Mouse (Mus musculus): Measurements from ENCODE around the gene Rnf227. TPM values are rescaled to one million over a fixed set of nuclear protein-coding genes. Genes with fewer than 3 reads are reported as not detected.
A peak's percentile ranks its signal among the peaks of the same experiment; 100 is the strongest.

The Rnf227 gene
- polyA plus RNA-seq, 2 experiments = 12.2 to 13.6 TPM

DNA sequence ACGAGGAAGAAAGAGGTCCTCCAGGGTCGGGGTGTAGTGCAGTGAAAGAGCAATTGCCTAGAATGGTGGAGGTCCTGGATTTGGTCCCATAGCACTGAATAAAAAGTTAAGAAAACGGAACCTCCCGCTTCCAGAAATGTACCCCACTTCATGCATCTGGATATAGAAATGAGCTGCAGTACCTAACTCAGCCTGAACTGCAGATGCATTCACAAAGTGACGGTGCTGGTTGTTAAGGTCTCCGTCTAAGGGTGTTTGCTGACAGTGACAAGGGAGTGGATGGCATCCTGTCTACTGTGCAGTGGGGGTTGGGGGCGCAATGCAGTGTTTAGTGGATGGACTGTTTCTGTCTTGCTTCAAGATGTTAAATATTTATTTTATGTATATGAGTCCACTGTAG is 46.5 kb downstream of the Rnf227 start:
- Histone ChIP-seq H3K4me3 (replicated peaks; ENCODE audit: low read length) (no peak overlapping the region), H3K4me2 (replicated peaks; ENCODE audit: low read depth, low read length, severe bottlenecking) (no peak overlapping the region), H3K9me3 (ENCODE audit: control insufficient read depth, low read length) (no peaks in the 10 kb centered on the region), H3K27me3 (ENCODE audit: control insufficient read depth, insufficient read depth, low read length) (no peaks in the 10 kb centered on the region), H3K36me3 (ENCODE audit: control insufficient read depth, insufficient read depth, low read length) (no peaks in the 10 kb centered on the region), H3K27ac (replicated peaks; ENCODE audit: low read depth, low read length) (no peak overlapping the region), H3K9ac (ENCODE audit: low read depth, low read length, severe bottlenecking) (no peak overlapping the region), H3K4me1 (ENCODE audit: control insufficient read depth, insufficient read depth, low read length) (peaks cover 3% of the 10 kb centered on the region; the same call in 1 of the 2 replicates)
- 75% methylated on average over 7 of the region's 7 CpGs for WGBS
- TF ChIP-seq POLR2A (IDR thresholded peaks at IDR 0.05; ENCODE audit: borderline replicate concordance, extremely low read depth, insufficient read depth, insufficient read length) = no peak
- DNase-seq (ENCODE audit: low spot score) (no peak), ATAC-seq (ENCODE audit: low FRiP score, low read depth) (no peak)

DNA sequence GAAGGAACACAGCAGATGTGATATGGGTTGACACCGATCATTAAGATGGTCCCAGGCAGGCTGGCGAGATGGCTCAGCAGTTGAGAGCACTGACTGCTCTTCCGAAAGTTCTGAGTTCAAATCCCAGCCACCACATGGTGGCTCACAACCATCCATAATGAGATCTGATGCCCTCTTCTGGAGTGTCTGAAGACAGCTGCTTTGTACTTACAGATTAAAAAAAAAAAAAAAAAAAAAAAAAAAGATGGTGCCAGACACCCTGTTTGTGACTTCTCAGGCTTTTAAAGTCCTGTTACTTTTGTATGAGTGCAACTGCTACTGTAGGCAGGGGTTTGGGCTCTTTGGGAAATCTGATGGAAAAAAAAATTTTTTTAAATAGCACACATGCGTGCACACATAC is 48.4 kb downstream of the Rnf227 start:
- DNase-seq (ENCODE audit: low spot score) (no peak), ATAC-seq (ENCODE audit: low FRiP score, low read depth) (no peak)
- no peaks in the 10 kb centered on the region for H3K36me3 ChIP-seq (ENCODE audit: control insufficient read depth, insufficient read depth, low read length)
- H3K4me3 ChIP-seq (replicated peaks; ENCODE audit: low read length) = no peak overlapping the region
- H3K27ac ChIP-seq (replicated peaks; ENCODE audit: low read depth, low read length) = no peak overlapping the region
- 97% methylated on average over 4 of the region's 4 CpGs for WGBS
- no peak overlapping the region for H3K9ac ChIP-seq (ENCODE audit: low read depth, low read length, severe bottlenecking)
- no peak for TF ChIP-seq POLR2A (IDR thresholded peaks at IDR 0.05; ENCODE audit: borderline replicate concordance, extremely low read depth, insufficient read depth, insufficient read length)
- 0 out of 2 replicates have a peak, but pooled peaks cover 3% of the 10 kb centered on the region for H3K4me1 ChIP-seq (ENCODE audit: control insufficient read depth, insufficient read depth, low read length)
- no peak overlapping the region for H3K4me2 ChIP-seq (replicated peaks; ENCODE audit: low read depth, low read length, severe bottlenecking)
- no peaks in the 10 kb centered on the region for H3K27me3 ChIP-seq (ENCODE audit: control insufficient read depth, insufficient read depth, low read length)
- no peaks in the 10 kb centered on the region for H3K9me3 ChIP-seq (ENCODE audit: control insufficient read depth, low read length)

DNA sequence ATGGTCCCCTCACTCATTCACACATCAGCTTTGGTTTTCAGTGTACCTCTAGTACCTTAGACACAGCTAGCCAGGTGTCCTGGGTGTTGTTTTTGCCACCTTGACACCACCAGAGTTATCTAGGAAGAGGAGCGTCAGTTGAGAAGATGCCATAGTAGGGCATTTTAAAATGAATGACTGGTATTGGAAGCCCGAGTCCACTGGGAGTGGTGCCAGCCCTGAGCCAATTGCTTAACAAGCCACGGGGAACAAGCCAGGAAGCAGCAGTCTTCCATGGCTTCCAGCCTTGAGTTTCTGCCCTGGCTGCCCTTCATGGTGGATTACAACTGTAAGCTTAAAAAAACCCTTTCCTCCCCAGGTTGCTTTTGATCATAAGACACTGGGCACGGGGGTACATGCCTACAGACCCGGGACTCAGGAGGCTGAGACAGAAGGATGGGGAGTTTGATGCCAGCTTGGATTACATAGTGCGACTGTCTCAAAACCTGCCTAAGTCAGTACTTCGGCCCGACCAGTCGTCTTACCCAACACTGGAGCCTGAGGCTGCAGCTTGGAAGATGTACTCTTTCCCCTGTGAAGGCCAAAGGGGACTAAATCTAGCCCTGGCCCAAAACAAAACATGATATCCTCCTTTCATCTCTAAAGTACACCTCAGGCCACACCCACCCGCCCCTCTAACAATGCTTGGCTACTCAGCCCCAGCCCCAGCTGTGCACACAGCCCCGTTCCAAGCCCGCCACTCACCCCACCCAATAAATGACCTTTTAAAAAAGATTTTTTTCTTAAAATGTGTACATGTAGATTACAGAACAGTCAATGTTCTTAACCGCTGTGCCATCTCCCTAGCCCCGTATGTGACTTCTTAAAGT is 49.5 kb downstream of the Rnf227 start:
- Histone ChIP-seq H3K4me2 (replicated peaks; ENCODE audit: low read depth, low read length, severe bottlenecking) (no peak overlapping the region), H3K27ac (replicated peaks; ENCODE audit: low read depth, low read length) (no peak overlapping the region)

DNA sequence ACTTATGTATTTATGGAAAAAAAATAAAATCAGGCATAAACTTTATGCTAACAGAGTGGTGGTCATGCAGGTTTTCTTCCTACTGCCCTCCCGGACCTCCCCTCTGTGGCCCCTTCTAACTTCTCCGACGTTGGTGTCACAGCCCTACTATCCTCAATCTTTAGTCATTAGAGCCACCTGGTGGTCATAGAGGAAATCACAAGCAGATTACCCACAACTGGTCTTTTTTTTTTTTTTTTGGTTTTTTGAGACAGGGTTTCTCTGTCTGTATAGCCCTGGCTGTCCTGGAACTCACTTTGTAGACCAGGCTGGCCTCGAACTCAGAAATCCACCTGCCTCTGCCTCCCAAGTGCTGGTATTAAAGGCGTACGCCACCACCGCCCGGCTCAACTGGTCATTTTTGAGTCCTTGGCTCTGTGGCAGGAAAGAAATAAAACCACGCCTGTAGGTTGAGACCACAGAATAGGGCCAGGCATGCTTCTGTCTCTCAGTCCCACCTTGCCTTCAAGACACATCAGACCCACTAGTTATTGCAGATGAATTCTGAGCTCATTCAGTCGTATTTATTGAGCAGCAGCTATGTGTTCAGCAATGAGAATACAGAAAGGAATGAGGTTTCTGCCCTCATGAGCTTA is 50.3 kb downstream of the Rnf227 start:
- ATAC-seq (ENCODE audit: low FRiP score, low read depth) = peak; percentile 35
- H3K9ac ChIP-seq (ENCODE audit: low read depth, low read length, severe bottlenecking) = no peak overlapping the region
- peak; percentile 91 for DNase-seq (ENCODE audit: low spot score)
- TF ChIP-seq POLR2A (IDR thresholded peaks at IDR 0.05; ENCODE audit: borderline replicate concordance, extremely low read depth, insufficient read depth, insufficient read length) = no peak
- H3K4me2 ChIP-seq (replicated peaks; ENCODE audit: low read depth, low read length, severe bottlenecking) = no peak overlapping the region
- no peaks in the 10 kb centered on the region for H3K27me3 ChIP-seq (ENCODE audit: control insufficient read depth, insufficient read depth, low read length)
- H3K4me1 ChIP-seq (ENCODE audit: control insufficient read depth, insufficient read depth, low read length) = peaks cover 7% of the 10 kb centered on the region
- no peaks in the 10 kb centered on the region for H3K9me3 ChIP-seq (ENCODE audit: control insufficient read depth, low read length)
- H3K4me3 ChIP-seq (replicated peaks; ENCODE audit: low read length) = no peak overlapping the region
- H3K27ac ChIP-seq (replicated peaks; ENCODE audit: low read depth, low read length) = no peak overlapping the region
- WGBS = 50% methylated on average over 10 of the region's 10 CpGs
- no peaks in the 10 kb centered on the region for H3K36me3 ChIP-seq (ENCODE audit: control insufficient read depth, insufficient read depth, low read length)

More for the DNA sequence above, 49.5 kb downstream of the Rnf227 start:
- Histone ChIP-seq H3K27me3 (ENCODE audit: control insufficient read depth, insufficient read depth, low read length) (no peaks in the 10 kb centered on the region), H3K9ac (ENCODE audit: low read depth, low read length, severe bottlenecking) (no peak overlapping the region), H3K9me3 (ENCODE audit: control insufficient read depth, low read length) (no peaks in the 10 kb centered on the region), H3K4me1 (ENCODE audit: control insufficient read depth, insufficient read depth, low read length) (peaks cover 7% of the 10 kb centered on the region), H3K36me3 (ENCODE audit: control insufficient read depth, insufficient read depth, low read length) (no peaks in the 10 kb centered on the region), H3K4me3 (replicated peaks; ENCODE audit: low read length) (no peak overlapping the region)
- ATAC-seq (ENCODE audit: low FRiP score, low read depth) = 0 out of 2 replicates have a peak, but pooled peaks have one; percentile 1
- 71% methylated on average over 14 of the region's 14 CpGs for WGBS
- no peak for TF ChIP-seq POLR2A (IDR thresholded peaks at IDR 0.05; ENCODE audit: borderline replicate concordance, extremely low read depth, insufficient read depth, insufficient read length)
- DNase-seq (ENCODE audit: low spot score) = no peak

Other genes with a start within 250 kb of the Rnf227 start
- 19.3 and 25.4 TPM in 2 replicates for gene Per1, start 245.2 kb upstream of the Rnf227 start, polyA plus RNA-seq (2012; rRNA removed)
- gene Per1, start 245.2 kb upstream of the Rnf227 start, polyA plus RNA-seq (2014; fragmentation: Nextera tagmentation; extraction: Ambion mirVana) = 16.0 and 22.5 TPM in 2 replicates
- 1.1 and 1.4 TPM in 2 replicates for gene Hes7, start 220.1 kb upstream of the Rnf227 start, polyA plus RNA-seq (2012; rRNA removed)
- gene Hes7, start 220.1 kb upstream of the Rnf227 start, polyA plus RNA-seq (2014; fragmentation: Nextera tagmentation; extraction: Ambion mirVana) = 0.30 and 0.77 TPM in 2 replicates
- gene 9130213A22Rik, start 217.9 kb upstream of the Rnf227 start, polyA plus RNA-seq (2012; rRNA removed) = 1.1 and 1.4 TPM in 2 replicates
- gene 9130213A22Rik, start 217.9 kb upstream of the Rnf227 start, polyA plus RNA-seq (2014; fragmentation: Nextera tagmentation; extraction: Ambion mirVana) = 0.41 and 0.77 TPM in 2 replicates
- 1.6 TPM in 2 replicates for gene Aloxe3, start 214.6 kb upstream of the Rnf227 start, polyA plus RNA-seq (2012; rRNA removed)
- gene Aloxe3, start 214.6 kb upstream of the Rnf227 start, polyA plus RNA-seq (2014; fragmentation: Nextera tagmentation; extraction: Ambion mirVana) = 1.6 and 2.2 TPM in 2 replicates
- gene Alox12b, start 183.5 kb upstream of the Rnf227 start, polyA plus RNA-seq (2012; rRNA removed) = 0.24 and 0.26 TPM in 2 replicates
- 0.26 and 0.83 TPM in 2 replicates for gene Alox12b, start 183.5 kb upstream of the Rnf227 start, polyA plus RNA-seq (2014; fragmentation: Nextera tagmentation; extraction: Ambion mirVana)
- 0.04 and 0.06 TPM in 2 replicates for gene Alox8, start 142.6 kb upstream of the Rnf227 start, polyA plus RNA-seq (2012; rRNA removed)
- 0.08 and 0.15 TPM in 2 replicates for gene Alox8, start 142.6 kb upstream of the Rnf227 start, polyA plus RNA-seq (2014; fragmentation: Nextera tagmentation; extraction: Ambion mirVana)
- 0.09 and 0.14 TPM in 2 replicates for gene Gucy2e, start 103.4 kb upstream of the Rnf227 start, polyA plus RNA-seq (2012; rRNA removed)
- 0.06 and 0.12 TPM in 2 replicates for gene Gucy2e, start 103.4 kb upstream of the Rnf227 start, polyA plus RNA-seq (2014; fragmentation: Nextera tagmentation; extraction: Ambion mirVana)
- gene Cntrob, start 16.7 kb upstream of the Rnf227 start, polyA plus RNA-seq (2012; rRNA removed) = 40.0 and 44.0 TPM in 2 replicates
- gene Cntrob, start 16.7 kb upstream of the Rnf227 start, polyA plus RNA-seq (2014; fragmentation: Nextera tagmentation; extraction: Ambion mirVana) = 14.6 and 15.7 TPM in 2 replicates
- 92.7 and 93.7 TPM in 2 replicates for gene Trappc1, start 16.5 kb upstream of the Rnf227 start, polyA plus RNA-seq (2012; rRNA removed)
- 138 and 144 TPM in 2 replicates for gene Trappc1, start 16.5 kb upstream of the Rnf227 start, polyA plus RNA-seq (2014; fragmentation: Nextera tagmentation; extraction: Ambion mirVana)
- gene Kcnab3, start 14.2 kb upstream of the Rnf227 start, polyA plus RNA-seq (2012; rRNA removed) = 4.0 and 4.1 TPM in 2 replicates
- gene Kcnab3, start 14.2 kb upstream of the Rnf227 start, polyA plus RNA-seq (2014; fragmentation: Nextera tagmentation; extraction: Ambion mirVana) = 2.0 and 2.2 TPM in 2 replicates
- 425 and 497 TPM in 2 replicates for gene Chd3, start 28.9 kb downstream of the Rnf227 start, polyA plus RNA-seq (2012; rRNA removed)
- 97.8 and 113 TPM in 2 replicates for gene Chd3, start 28.9 kb downstream of the Rnf227 start, polyA plus RNA-seq (2014; fragmentation: Nextera tagmentation; extraction: Ambion mirVana)
- 127 and 131 TPM in 2 replicates for gene Naa38, start 55.0 kb downstream of the Rnf227 start, polyA plus RNA-seq (2012; rRNA removed)
- 161 and 171 TPM in 2 replicates for gene Naa38, start 55.0 kb downstream of the Rnf227 start, polyA plus RNA-seq (2014; fragmentation: Nextera tagmentation; extraction: Ambion mirVana)
- gene Cyb5d1, start 55.2 kb downstream of the Rnf227 start, polyA plus RNA-seq (2012; rRNA removed) = 29.5 and 32.7 TPM in 2 replicates
- 22.3 and 27.3 TPM in 2 replicates for gene Cyb5d1, start 55.2 kb downstream of the Rnf227 start, polyA plus RNA-seq (2014; fragmentation: Nextera tagmentation; extraction: Ambion mirVana)
- 17.0 and 23.7 TPM in 2 replicates for gene Tmem88, start 57.8 kb downstream of the Rnf227 start, polyA plus RNA-seq (2012; rRNA removed)
- 18.7 and 18.9 TPM in 2 replicates for gene Tmem88, start 57.8 kb downstream of the Rnf227 start, polyA plus RNA-seq (2014; fragmentation: Nextera tagmentation; extraction: Ambion mirVana)
- gene Kdm6b, start 73.2 kb downstream of the Rnf227 start, polyA plus RNA-seq (2012; rRNA removed) = 23.7 and 27.5 TPM in 2 replicates
- gene Kdm6b, start 73.2 kb downstream of the Rnf227 start, polyA plus RNA-seq (2014; fragmentation: Nextera tagmentation; extraction: Ambion mirVana) = 31.4 and 36.4 TPM in 2 replicates
- gene Dnah2, start 208.6 kb downstream of the Rnf227 start, polyA plus RNA-seq (2012; rRNA removed) = 4.5 and 4.7 TPM in 2 replicates
- 3.6 and 4.2 TPM in 2 replicates for gene Dnah2, start 208.6 kb downstream of the Rnf227 start, polyA plus RNA-seq (2014; fragmentation: Nextera tagmentation; extraction: Ambion mirVana)
- 57.6 and 78.1 TPM in 2 replicates for gene Efnb3, start 219.7 kb downstream of the Rnf227 start, polyA plus RNA-seq (2012; rRNA removed)
- gene Efnb3, start 219.7 kb downstream of the Rnf227 start, polyA plus RNA-seq (2014; fragmentation: Nextera tagmentation; extraction: Ambion mirVana) = 12.7 and 14.6 TPM in 2 replicates
- 19.0 and 25.1 TPM in 2 replicates for gene Wrap53, start 239.8 kb downstream of the Rnf227 start, polyA plus RNA-seq (2012; rRNA removed)
- gene Wrap53, start 239.8 kb downstream of the Rnf227 start, polyA plus RNA-seq (2014; fragmentation: Nextera tagmentation; extraction: Ambion mirVana) = 20.6 and 20.8 TPM in 2 replicates
- 173 and 200 TPM in 2 replicates for gene Trp53, start 239.9 kb downstream of the Rnf227 start, polyA plus RNA-seq (2012; rRNA removed)
- 138 and 155 TPM in 2 replicates for gene Trp53, start 239.9 kb downstream of the Rnf227 start, polyA plus RNA-seq (2014; fragmentation: Nextera tagmentation; extraction: Ambion mirVana)